Mouse (Mus musculus) neural tube, embryonic 12.5 days (tissue): ENCODE data around the gene Agbl1. TPM values are rescaled to one million over a fixed set of nuclear protein-coding genes. Genes with fewer than 3 reads are reported as not detected.

Experiments
- ATAC-seq: fragments of 200-750 bp; cut with Nextera tagmentation; 2 replicates; pipeline ENCODE4 v1.8.0; 2017; ENCODE audit warnings: low read depth, mild to moderate bottlenecking, moderate TSS enrichment, moderate library complexity; ENCODE audit not compliant: low FRiP score
- H3K27ac ChIP-seq: fragments of 300-500 bp; sonication (generic); 2 replicates; pipeline ENCODE4 v1.5.1; 2016
- H3K27me3 ChIP-seq: fragments of 300-500 bp; sonication (generic); replicated peaks from 2 replicates; pipeline ENCODE4 v1.6.1; 2016; ENCODE audit warnings: mild to moderate bottlenecking
- H3K36me3 ChIP-seq: fragments of 300-500 bp; sonication (generic); 2 replicates; pipeline ENCODE4 v1.6.1; 2016; ENCODE audit warnings: mild to moderate bottlenecking
- H3K4me1 ChIP-seq: fragments of 300-500 bp; sonication (generic); 2 replicates; pipeline ENCODE4 v1.6.1; 2016
- H3K4me2 ChIP-seq: fragments of 300-500 bp; sonication (generic); replicated peaks from 2 replicates; pipeline ENCODE4 v1.6.1; 2016; ENCODE audit warnings: mild to moderate bottlenecking
- H3K4me3 ChIP-seq: fragments of 300-500 bp; sonication (generic); 2 replicates; pipeline ENCODE4 v1.5.1; 2016
- H3K9ac ChIP-seq: fragments of 300-500 bp; sonication (generic); 2 replicates; pipeline ENCODE4 v1.6.1; 2016; ENCODE audit warnings: mild to moderate bottlenecking
- H3K9me3 ChIP-seq: fragments of 300-500 bp; sonication (generic); 2 replicates; pipeline ENCODE4 v1.6.1; 2016; ENCODE audit warnings: mild to moderate bottlenecking
- WGBS: fragments of 180-500 bp; shearing (Covaris S2); methylation state at CpG from one replicate; pipeline ENCODE4 v1.1.7; 2016; 5-methylcytosine and 5-hydroxymethylcytosine counted together
- polyA plus RNA-seq: library from polyadenylated mRNA; unstranded; fragments of >200 nt; fragmentation: Nextera tagmentation; extraction: Ambion mirVana; gene quantifications from 2 replicates; pipeline ENCODE4 v1.2.1, GENCODE M21; 2016

The Agbl1 gene
- polyA plus RNA-seq, 1 experiment from 2014 or later: 0.16 TPM

DNA sequence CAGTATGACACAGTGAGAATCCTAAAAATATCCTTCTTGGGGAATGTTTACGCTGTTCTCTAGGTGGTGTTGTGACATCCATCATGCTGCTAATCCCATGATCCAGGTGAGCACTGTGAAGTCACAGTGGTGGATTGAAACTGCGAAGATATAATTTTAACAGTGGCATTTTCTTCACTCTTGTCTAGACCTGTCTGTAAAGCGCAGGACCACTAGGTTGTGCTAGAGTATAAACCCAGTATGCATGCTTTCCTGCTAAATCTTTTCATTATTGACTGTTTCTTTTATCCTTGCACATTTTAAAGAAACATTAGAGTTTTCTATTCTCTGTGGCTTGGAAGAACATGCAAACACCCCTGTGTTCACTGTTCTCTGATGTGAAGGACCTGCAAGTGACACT is 57.8 kb downstream of the Agbl1 start:
- H3K4me2 ChIP-seq: no peak overlapping the region
- no peak overlapping the region for H3K27ac ChIP-seq
- no peaks in the 10 kb centered on the region for H3K4me1 ChIP-seq
- H3K27me3 ChIP-seq: no peaks in the 10 kb centered on the region
- no peaks in the 10 kb centered on the region for H3K9me3 ChIP-seq
- H3K36me3 ChIP-seq: no peaks in the 10 kb centered on the region
- 91% methylated on average over 3 of the region's 3 CpGs for WGBS
- no peak overlapping the region for H3K4me3 ChIP-seq
- no peak for ATAC-seq
- no peak overlapping the region for H3K9ac ChIP-seq

DNA sequence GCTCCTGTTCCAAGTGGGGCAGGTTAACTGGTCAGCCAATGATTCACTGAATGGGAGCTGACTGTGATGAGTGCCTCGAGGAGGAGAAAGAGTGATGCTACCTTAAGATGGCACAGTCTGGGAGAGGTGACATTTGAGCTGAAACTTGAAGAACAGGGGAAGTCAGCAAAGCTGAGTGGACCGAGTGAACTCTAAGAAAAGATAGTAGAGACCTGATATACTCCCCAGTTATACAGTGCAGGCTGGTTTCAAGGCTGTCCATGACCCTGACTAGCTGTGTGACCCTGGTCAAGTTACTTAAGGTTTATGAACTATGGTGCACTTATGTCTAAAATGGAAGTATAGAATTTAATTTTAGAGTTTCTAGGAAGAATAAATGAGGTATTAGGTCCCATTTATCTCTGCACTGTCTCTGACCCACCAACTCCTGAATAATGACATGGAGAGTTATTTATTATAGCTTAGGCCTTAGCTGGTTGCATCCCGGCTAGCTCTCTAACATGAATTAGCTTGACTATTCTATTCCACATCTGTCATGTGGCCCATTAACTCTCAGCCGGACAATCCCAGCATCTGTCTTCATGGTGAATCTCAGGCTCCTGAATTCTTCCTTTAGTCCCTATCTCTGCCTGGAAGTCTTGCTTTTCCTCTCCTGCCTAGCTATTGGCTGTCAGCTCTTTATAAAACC is 92.3 kb downstream of the Agbl1 start:
- 75% methylated on average over 4 of the region's 4 CpGs for WGBS
- Histone ChIP-seq H3K9me3 (no peaks in the 10 kb centered on the region), H3K4me1 (no peaks in the 10 kb centered on the region), H3K27ac (no peak overlapping the region), H3K36me3 (no peaks in the 10 kb centered on the region), H3K4me3 (no peak overlapping the region), H3K9ac (no peak overlapping the region), H3K27me3 (no peaks in the 10 kb centered on the region), H3K4me2 (no peak overlapping the region)
- no peak for ATAC-seq

DNA sequence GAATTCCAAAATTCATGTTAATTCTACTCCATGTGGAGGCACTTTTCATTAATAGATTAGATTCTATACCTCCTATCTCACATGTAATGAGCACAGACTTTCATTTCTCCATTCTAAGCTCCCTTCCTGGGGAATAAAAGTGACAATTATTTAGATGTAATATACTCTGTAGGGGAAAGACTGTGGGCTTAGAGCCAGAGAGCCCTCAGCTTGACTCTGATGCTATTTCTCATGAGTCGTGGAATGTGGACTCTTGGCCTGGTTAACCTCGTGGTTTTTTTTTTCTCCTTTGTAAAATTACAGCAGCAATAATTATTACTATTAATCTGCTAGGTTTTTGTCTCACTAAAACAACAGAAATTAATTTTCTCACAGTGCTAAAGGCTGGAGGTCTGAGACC is 96.4 kb downstream of the Agbl1 start:
- H3K9me3 ChIP-seq: no peaks in the 10 kb centered on the region
- H3K4me1 ChIP-seq: no peaks in the 10 kb centered on the region
- no peaks in the 10 kb centered on the region for H3K27me3 ChIP-seq
- whole genome bisulfite sequencing: 68% methylated on average over 2 of the region's 2 CpGs
- no peak overlapping the region for H3K4me2 ChIP-seq
- H3K27ac ChIP-seq: no peak overlapping the region
- no peak overlapping the region for H3K9ac ChIP-seq
- no peak overlapping the region for H3K4me3 ChIP-seq
- no peak for ATAC-seq
- no peaks in the 10 kb centered on the region for H3K36me3 ChIP-seq

DNA sequence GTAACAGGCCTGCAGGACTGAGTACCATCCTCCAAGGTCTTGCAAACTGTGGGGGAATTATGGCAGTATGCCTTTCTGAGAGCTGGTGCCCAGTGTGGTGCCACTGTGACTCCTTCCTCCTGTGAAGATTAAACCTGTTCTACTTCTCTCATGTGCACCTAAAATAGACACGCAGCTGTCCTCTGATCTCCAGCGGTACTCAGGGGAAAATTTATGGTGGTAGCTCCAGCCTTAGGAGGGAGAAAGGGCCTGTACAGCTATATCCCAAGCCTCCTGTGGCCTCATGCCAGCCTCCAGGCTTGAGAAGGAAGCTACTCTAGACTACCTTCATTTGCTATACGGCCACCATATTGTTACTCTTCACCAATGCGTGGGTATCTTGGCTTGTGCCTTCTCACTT is 109.6 kb downstream of the Agbl1 start:
- no peaks in the 10 kb centered on the region for H3K4me1 ChIP-seq
- H3K4me2 ChIP-seq: no peak overlapping the region
- no peak overlapping the region for H3K4me3 ChIP-seq
- no peaks in the 10 kb centered on the region for H3K36me3 ChIP-seq
- H3K9ac ChIP-seq: no peak overlapping the region
- no peak overlapping the region for H3K27ac ChIP-seq
- no peaks in the 10 kb centered on the region for H3K9me3 ChIP-seq
- H3K27me3 ChIP-seq: no peaks in the 10 kb centered on the region
- ATAC-seq: no peak
- 91% methylated on average over 4 of the region's 4 CpGs for WGBS

DNA sequence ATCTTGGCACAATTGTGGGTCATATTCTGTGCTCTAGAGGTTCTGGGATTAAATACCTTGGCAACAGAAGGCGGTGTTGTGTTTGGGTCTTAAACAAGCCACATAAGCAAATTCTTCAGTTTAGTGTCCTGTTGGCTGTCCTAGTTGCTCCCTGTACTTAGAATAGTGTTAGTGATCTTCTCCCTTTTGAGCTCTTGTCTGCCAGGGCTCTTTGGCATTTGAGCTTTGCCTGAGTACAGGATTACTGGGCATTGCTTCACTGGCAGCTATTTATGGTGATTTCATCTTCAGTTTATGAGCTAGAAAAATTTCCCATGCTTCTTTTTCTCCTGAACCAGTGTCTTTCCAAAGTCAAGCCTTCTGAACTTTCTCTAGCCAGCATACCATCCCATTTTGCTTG is 111.9 kb downstream of the Agbl1 start:
- ATAC-seq: no peak
- H3K4me3 ChIP-seq: no peak overlapping the region
- no peaks in the 10 kb centered on the region for H3K36me3 ChIP-seq
- no peaks in the 10 kb centered on the region for H3K9me3 ChIP-seq
- no peak overlapping the region for H3K9ac ChIP-seq
- 98% methylated on average over 1 of the region's 1 CpGs for WGBS
- no peaks in the 10 kb centered on the region for H3K4me1 ChIP-seq
- H3K27ac ChIP-seq: no peak overlapping the region
- no peak overlapping the region for H3K4me2 ChIP-seq
- no peaks in the 10 kb centered on the region for H3K27me3 ChIP-seq

DNA sequence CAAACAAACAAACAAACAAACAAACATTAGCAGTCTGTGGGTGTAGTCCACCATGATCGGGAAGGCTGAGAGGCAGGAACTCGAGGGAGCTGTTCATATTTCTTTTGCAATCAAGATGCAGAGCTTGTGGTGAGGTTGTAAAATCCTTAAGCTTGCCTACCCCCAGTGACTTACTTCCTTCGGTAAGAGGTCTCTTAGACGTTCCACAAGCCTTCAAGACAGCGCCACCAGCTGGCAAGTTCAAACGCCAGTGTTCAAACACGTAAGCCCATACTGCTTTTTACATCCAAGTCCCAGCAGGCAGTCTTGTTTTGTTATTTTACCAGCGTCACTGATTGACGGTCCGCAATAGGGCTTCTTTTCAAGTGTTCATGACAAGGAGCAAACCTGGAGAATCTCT is 123.8 kb downstream of the Agbl1 start:
- H3K4me3 ChIP-seq: no peak overlapping the region
- H3K9ac ChIP-seq: no peak overlapping the region
- 47% methylated on average over 10 of the region's 10 CpGs for WGBS
- H3K27me3 ChIP-seq: no peaks in the 10 kb centered on the region
- H3K9me3 ChIP-seq: no peaks in the 10 kb centered on the region
- H3K4me2 ChIP-seq: no peak overlapping the region
- H3K4me1 ChIP-seq: no peaks in the 10 kb centered on the region
- no peak overlapping the region for H3K27ac ChIP-seq
- H3K36me3 ChIP-seq: no peaks in the 10 kb centered on the region
- ATAC-seq: no peak

DNA sequence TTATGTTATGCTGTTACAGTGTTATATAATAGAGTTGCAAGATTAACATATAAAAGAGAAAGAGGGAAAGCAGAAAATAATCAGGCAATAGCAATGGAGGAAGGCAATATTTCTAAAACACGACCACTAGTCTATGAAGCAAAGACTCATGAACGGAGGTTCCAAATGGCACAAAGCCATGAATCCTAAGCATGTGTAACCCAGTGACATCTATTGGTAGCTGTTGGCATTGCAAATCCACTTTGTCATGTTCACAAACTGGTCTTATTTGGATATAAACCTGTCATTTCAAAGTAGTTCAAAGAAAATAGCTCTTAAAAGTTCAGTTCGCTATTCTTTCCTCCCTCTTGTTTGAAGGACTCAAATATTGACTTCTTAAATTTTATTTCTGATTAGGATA is 124.8 kb downstream of the Agbl1 start:
- Histone ChIP-seq H3K4me1 (no peaks in the 10 kb centered on the region), H3K9me3 (no peaks in the 10 kb centered on the region), H3K4me3 (no peak overlapping the region), H3K27me3 (no peaks in the 10 kb centered on the region), H3K36me3 (no peaks in the 10 kb centered on the region), H3K9ac (no peak overlapping the region), H3K27ac (no peak overlapping the region), H3K4me2 (no peak overlapping the region)
- WGBS: 35% methylated on average over 3 of the region's 3 CpGs
- ATAC-seq: no peak

DNA sequence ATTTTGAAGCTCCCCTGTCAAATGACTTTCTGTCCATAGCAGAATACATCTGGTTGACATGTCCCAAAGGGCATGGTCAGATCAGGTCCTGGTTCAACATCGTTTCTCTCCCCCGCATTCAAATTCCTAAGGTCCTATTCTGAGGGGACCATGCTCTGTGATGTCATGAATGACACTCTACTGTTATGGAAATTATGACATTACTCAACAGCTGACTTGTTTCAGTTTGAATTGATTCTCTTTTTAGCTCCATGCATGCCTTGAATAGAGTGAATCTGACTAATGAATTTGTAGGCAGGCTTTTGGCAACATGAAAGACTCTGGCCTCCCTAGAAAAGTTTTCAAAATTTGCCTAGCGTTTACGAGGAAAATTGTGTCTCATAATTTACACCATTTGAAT is 141.6 kb downstream of the Agbl1 start:
- ATAC-seq: no peak
- Histone ChIP-seq H3K27ac (no peak overlapping the region), H3K27me3 (no peaks in the 10 kb centered on the region), H3K4me3 (no peak overlapping the region), H3K9me3 (no peaks in the 10 kb centered on the region), H3K4me2 (no peak overlapping the region), H3K9ac (no peak overlapping the region), H3K4me1 (no peaks in the 10 kb centered on the region), H3K36me3 (no peaks in the 10 kb centered on the region)
- WGBS: 62% methylated on average over 4 of the region's 4 CpGs

DNA sequence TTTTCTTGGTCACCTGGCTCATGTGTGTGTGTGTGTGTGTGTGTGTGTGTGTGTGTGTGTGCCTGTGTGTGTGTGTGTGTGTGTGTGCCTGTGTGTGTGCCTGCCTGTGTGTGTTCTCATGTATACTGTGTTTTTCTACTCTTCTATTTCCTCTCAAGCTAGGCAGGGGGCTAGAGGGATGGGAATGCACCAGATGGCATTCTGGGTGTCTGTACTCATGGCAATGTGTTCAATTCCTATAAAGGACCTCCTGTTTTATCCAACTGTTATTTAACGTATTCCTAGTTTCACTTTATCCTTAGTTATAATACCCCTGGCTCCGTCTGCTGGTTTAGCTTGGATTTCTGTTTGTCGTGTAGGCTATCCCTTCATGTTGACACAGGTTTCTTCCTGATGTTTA is 149.8 kb downstream of the Agbl1 start:
- Histone ChIP-seq H3K4me2 (no peak overlapping the region), H3K27me3 (no peaks in the 10 kb centered on the region)
- WGBS: 97% methylated on average over 3 of the region's 3 CpGs

DNA sequence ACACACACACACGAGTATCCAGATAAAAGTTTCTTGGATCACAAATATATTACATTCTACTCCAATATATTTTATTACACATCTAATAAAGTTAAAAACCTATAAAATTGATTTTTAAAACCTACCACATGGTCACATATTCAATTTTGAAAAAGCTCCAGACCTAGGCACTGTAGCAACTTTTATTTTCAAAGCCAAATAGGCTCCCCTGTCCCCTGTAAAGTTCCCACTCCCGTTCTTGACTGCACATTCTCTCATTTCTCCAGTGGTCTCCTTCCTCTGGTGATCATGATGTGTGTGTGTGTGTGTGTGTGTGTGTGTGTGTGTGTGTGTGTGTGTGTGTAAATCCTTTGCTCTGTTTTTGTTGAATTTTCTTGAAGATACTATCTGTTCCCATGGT is 152.3 kb downstream of the Agbl1 start:
- H3K9ac ChIP-seq: no peak overlapping the region
- H3K4me3 ChIP-seq: no peak overlapping the region
- no peaks in the 10 kb centered on the region for H3K36me3 ChIP-seq
- no peak overlapping the region for H3K27ac ChIP-seq
- no peaks in the 10 kb centered on the region for H3K27me3 ChIP-seq
- 90% methylated on average over 2 of the region's 2 CpGs for WGBS
- no peaks in the 10 kb centered on the region for H3K9me3 ChIP-seq
- H3K4me1 ChIP-seq: no peaks in the 10 kb centered on the region
- ATAC-seq: no peak
- H3K4me2 ChIP-seq: no peak overlapping the region

More for the DNA sequence above, 149.8 kb downstream of the Agbl1 start:
- no peaks in the 10 kb centered on the region for H3K4me1 ChIP-seq
- H3K36me3 ChIP-seq: no peaks in the 10 kb centered on the region
- no peaks in the 10 kb centered on the region for H3K9me3 ChIP-seq
- H3K9ac ChIP-seq: no peak overlapping the region
- H3K4me3 ChIP-seq: no peak overlapping the region
- no peak overlapping the region for H3K27ac ChIP-seq
- no peak for ATAC-seq

DNA sequence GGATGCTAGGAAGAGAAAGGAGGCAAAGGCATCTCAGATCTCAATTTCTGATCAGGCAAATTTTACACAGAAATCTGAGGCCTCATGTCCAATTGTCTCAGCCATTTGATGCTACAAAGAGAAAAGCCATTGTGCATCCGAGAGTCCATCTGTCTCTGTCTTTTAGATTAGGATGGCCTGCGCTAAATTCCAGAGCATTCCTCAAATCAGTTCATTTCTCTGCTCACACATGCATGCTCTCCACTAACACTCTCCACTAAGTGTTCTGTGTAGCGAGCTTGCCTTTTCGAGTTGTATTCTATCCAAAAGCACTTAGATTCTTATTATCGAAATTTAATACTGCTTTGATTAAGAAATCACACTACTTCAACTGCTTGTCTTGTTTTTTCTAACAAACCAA is 159.6 kb downstream of the Agbl1 start:
- no peaks in the 10 kb centered on the region for H3K36me3 ChIP-seq
- ATAC-seq: no peak
- no peak overlapping the region for H3K4me2 ChIP-seq

DNA sequence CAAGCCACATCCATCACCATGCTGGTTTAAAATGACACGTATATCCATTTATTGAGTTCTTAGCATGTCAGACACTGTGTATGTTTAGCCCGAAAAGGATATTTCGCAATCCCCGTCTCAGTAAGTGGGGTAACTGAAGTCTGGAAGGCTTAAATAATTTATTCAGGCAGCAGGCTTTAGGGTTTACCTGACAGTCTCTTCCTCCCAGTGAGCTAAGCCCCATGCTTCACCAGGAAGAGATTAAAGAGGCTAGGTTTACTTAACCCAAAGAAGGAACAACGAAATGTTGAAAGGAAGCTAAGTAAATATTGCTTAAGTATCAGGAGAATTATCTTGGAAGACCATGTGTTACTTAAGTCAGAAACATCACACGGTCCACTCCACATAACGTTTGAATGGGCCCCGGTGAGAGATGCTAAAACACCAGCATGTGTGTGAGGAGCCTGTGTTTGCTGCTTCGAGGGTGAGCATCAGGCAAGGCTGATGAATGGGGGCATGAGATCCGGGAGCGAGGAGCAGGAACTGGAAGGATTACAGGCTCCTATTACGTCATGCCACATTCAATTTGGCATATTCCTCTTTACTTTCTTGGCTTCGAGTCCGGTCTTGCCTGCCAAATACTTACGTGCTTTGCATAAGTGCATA is 162.7 kb downstream of the Agbl1 start:
- H3K4me1 ChIP-seq: peaks cover 3% of the 10 kb centered on the region; the same call in 1 of the 2 replicates
- H3K4me2 ChIP-seq: peak overlapping the region; percentile 56
- no peak overlapping the region for H3K9ac ChIP-seq
- ATAC-seq: peak; percentile 15; the same call in 1 of the 2 replicates
- no peaks in the 10 kb centered on the region for H3K27me3 ChIP-seq
- no peak overlapping the region for H3K4me3 ChIP-seq
- H3K27ac ChIP-seq: no peak overlapping the region
- WGBS: 29% methylated on average over 15 of the region's 15 CpGs
- no peaks in the 10 kb centered on the region for H3K9me3 ChIP-seq
- no peaks in the 10 kb centered on the region for H3K36me3 ChIP-seq

More for the DNA sequence above, 159.6 kb downstream of the Agbl1 start:
- H3K9me3 ChIP-seq: no peaks in the 10 kb centered on the region
- H3K9ac ChIP-seq: no peak overlapping the region
- no peak overlapping the region for H3K4me3 ChIP-seq
- H3K27ac ChIP-seq: no peak overlapping the region
- WGBS: 77% methylated on average over 5 of the region's 5 CpGs
- peaks cover 3% of the 10 kb centered on the region; the same call in 1 of the 2 replicates for H3K4me1 ChIP-seq
- H3K27me3 ChIP-seq: no peaks in the 10 kb centered on the region
